Mouse (Mus musculus) megakaryocyte, embryonic 14.5 days (primary cell): ENCODE measurements around the gene Myo1d. TPM values are rescaled to one million over a fixed set of nuclear protein-coding genes. Genes with fewer than 3 reads are reported as not detected.

Experiments
- H3K27me3 ChIP-seq: replicated peaks from 2 replicates; pipeline ENCODE3; 2012; ENCODE audit warnings: inconsistent platforms
- H3K36me3 ChIP-seq: replicated peaks from 2 replicates; pipeline ENCODE3; 2012; ENCODE audit warnings: low read length, inconsistent platforms, mixed read lengths
- H3K4me1 ChIP-seq: 2 replicates; pipeline ENCODE4 v1.6.1; 2012; ENCODE audit warnings: inconsistent platforms
- H3K4me3 ChIP-seq: replicated peaks from 2 replicates; pipeline ENCODE3; 2012; ENCODE audit warnings: moderate library complexity, mild to moderate bottlenecking, inconsistent platforms
- H3K9me3 ChIP-seq: 2 replicates; pipeline ENCODE4 v1.6.1; 2012; ENCODE audit warnings: inconsistent platforms
- FLI1 ChIP-seq: IDR thresholded peaks from 2 replicates; pipeline ENCODE4 v1.6.1; 2012; ENCODE audit warnings: low read length, inconsistent platforms, mixed read lengths
- GATA1 ChIP-seq: IDR thresholded peaks from 3 replicates; pipeline ENCODE4 v1.6.1; 2012; ENCODE audit warnings: mixed read lengths, low read length, inconsistent platforms, borderline replicate concordance
- polyA plus RNA-seq: library from polyadenylated mRNA; stranded (reverse); fragments of >175 nt; gene quantifications from 2 replicates; pipeline ENCODE4 v1.2.3, GENCODE M21; 2012; ENCODE audit warnings: low replicate concordance; ENCODE audit not compliant: insufficient read depth

Gene Myo1d
- polyA plus RNA-seq, 1 experiment, result 1.1 TPM

DNA sequence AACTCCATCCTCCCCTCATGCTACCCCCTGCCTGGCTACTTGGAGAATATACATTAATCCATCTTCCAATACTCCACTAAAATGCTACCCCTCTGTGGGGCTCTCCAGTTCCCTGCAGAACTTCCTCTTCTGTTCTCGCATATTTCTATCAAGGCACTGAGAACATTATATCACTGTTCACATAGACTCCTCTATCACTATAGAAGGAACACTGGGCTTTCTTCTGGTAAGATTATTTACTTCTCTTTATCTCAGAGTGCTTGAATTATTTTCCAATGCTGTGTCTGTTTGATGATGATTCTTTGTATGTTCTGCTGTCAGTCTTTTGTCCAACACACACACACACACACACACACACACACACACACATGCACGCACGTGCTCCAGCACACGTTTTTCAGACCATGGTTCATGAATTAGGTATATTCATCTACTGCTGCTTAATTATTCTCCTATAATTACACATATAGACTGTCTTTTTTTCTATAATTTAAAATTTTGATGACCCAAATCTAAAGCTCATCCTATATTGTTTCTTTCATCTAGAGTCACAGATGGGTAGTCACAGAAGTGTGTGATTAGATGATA lies 35.9 kb downstream of the Myo1d start:
- Histone ChIP-seq H3K36me3 (no peaks in the 10 kb centered on the region), H3K4me3 (no peak overlapping the region), H3K4me1 (no peaks in the 10 kb centered on the region), H3K9me3 (no peaks in the 10 kb centered on the region), H3K27me3 (peaks cover 2% of the 10 kb centered on the region)
- TF ChIP-seq FLI1 (no peak), GATA1 (no peak)

DNA sequence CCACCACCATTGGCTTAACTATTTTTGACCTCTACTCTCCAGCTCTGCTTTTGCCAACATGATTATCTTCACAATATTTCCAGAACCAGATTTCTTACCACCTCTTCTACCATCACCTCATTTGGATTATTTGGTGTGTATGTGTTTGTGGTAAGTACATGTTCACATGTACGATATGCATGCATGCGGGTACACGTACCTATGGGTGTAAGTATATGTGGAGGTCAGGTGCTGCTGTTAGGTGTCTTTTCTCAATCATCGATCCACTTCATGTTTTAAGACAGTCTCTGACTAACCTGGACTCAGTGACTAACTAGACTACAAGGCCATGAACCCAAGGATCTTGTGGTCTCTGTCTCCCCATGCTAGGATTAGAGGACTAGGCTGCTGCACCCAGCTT lies 37.4 kb downstream of the Myo1d start:
- H3K4me3 ChIP-seq, result no peak overlapping the region
- no peaks in the 10 kb centered on the region for H3K4me1 ChIP-seq
- no peaks in the 10 kb centered on the region for H3K9me3 ChIP-seq
- TF ChIP-seq GATA1 (no peak), FLI1 (no peak)
- no peaks in the 10 kb centered on the region for H3K36me3 ChIP-seq
- H3K27me3 ChIP-seq, result no peaks in the 10 kb centered on the region

DNA sequence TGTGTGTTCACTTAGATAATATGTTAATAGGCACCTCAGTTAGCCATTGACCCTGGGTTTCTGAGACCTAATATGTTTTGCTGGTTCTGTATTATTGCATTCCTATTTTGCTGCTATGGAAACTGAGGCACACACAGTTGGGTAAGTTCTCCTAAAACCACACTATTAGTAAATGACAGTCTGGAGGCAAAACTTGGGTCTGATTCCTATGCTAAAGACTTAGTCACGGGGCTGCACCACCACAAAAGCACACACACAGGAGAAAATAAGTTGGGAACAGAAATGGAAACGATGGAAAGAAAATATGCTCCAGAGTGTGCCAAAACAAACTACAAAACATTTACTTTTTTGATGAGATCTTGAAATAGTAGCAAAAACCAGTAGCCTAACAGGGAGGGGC lies 45.1 kb downstream of the Myo1d start:
- Histone ChIP-seq H3K4me1 (no peaks in the 10 kb centered on the region), H3K36me3 (no peaks in the 10 kb centered on the region), H3K4me3 (no peak overlapping the region), H3K27me3 (peaks cover 11% of the 10 kb centered on the region), H3K9me3 (no peaks in the 10 kb centered on the region)
- no peak for TF ChIP-seq FLI1
- no peak for TF ChIP-seq GATA1

DNA sequence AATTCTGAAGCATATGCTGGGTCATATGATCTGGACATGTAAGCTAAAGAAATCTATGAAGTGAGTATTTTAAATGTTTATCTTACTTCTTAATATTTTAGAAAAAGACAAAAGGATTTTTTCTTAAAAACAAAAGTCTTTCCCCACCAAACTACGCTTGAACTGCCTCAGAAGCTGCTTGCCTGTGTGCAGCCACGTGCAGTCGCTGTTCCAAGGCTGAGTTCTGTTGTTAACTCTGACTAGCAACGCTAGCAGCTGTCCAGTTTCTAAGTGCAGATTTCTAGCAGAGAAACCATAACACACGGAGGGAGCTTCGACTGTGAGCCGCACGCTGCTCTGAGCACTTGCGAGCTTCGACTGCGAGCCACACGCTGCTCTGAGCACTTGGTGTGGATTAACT lies 55.1 kb downstream of the Myo1d start:
- TF ChIP-seq FLI1 (no peak), GATA1 (no peak)
- H3K36me3 ChIP-seq, result no peaks in the 10 kb centered on the region
- H3K27me3 ChIP-seq, result no peaks in the 10 kb centered on the region
- no peaks in the 10 kb centered on the region for H3K4me1 ChIP-seq
- H3K4me3 ChIP-seq, result no peak overlapping the region
- no peaks in the 10 kb centered on the region for H3K9me3 ChIP-seq

DNA sequence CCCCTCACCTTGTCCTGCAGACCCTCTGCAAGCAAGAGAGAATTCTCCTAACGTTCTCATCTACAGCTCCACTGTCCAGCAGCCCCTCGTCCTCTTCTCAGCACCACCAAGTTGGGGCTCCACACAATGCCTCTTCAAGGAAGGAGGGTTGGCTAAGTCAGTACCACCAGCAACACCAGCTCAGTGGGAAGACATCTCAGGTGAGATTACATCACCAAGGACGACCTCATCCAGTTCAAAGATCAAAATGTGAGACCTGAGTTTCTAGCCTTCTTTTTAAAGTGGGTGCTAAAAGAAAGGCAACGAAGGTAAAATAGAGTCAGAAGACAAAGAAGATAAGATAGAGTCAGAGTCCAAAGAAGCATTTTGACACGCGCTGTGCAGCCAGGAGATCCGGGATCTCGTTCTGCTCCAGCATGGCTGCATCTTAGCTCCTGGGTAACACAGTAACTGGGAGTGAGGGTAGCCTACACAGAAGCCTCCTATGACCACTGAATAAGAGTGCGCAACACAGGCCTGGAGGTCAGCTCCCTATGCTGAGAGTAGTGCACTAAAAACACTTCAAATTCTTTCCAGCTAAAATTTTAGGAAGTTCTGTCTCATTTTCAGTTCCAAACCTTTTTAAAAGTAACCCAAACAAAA lies 56.3 kb downstream of the Myo1d start:
- peaks cover 4% of the 10 kb centered on the region; the same call in 1 of the 2 replicates for H3K4me1 ChIP-seq
- H3K36me3 ChIP-seq, result no peaks in the 10 kb centered on the region
- no peaks in the 10 kb centered on the region for H3K27me3 ChIP-seq
- TF ChIP-seq GATA1 (no peak), FLI1 (no peak)
- H3K9me3 ChIP-seq, result no peaks in the 10 kb centered on the region
- no peak overlapping the region for H3K4me3 ChIP-seq

DNA sequence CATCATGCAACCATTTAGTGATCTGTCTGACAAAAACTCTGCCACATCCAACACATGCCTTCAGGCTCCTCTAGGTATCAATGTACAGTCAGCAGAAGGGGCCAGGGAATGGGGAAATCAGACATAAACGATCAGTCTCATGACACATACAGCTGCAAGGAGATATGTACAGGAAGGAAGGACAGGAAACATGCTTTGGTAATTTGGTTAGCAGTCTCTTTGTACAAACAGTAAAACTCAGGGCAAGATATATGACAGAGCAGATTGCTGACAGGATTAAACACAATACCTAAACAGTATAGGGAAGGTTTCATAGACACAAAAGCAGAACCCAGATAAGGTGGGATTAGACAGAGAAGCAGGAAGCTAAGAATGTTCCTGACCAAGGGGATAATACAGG lies 60.8 kb downstream of the Myo1d start:
- no peak overlapping the region for H3K4me3 ChIP-seq
- H3K9me3 ChIP-seq, result no peaks in the 10 kb centered on the region
- peaks cover 7% of the 10 kb centered on the region for H3K27me3 ChIP-seq
- peaks cover 4% of the 10 kb centered on the region; the same call in 1 of the 2 replicates for H3K4me1 ChIP-seq
- no peaks in the 10 kb centered on the region for H3K36me3 ChIP-seq
- TF ChIP-seq GATA1, result no peak

DNA sequence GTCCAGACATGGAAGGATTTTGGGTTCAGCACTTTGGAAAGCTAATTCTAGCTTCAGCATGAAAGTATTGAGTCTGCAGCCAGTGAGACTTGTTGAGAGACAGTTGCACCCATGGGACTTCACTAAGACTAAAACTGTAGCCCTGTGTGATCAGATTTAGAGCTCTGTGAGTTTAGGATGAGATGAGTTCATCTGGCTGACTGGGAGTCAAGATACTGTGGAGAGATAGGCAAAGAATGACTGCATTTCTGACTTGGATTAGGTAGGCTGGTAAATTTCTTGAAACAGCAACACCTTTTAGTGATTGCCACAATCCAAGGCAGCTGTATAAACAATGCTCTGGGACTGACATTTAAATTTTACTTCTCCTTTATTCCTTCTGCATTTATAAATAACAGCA lies 61.8 kb downstream of the Myo1d start:
- no peak overlapping the region for H3K4me3 ChIP-seq
- no peaks in the 10 kb centered on the region for H3K36me3 ChIP-seq
- TF ChIP-seq FLI1, result no peak
- peaks cover 4% of the 10 kb centered on the region; the same call in 1 of the 2 replicates for H3K4me1 ChIP-seq
- no peaks in the 10 kb centered on the region for H3K9me3 ChIP-seq
- H3K27me3 ChIP-seq, result peaks cover 9% of the 10 kb centered on the region

DNA sequence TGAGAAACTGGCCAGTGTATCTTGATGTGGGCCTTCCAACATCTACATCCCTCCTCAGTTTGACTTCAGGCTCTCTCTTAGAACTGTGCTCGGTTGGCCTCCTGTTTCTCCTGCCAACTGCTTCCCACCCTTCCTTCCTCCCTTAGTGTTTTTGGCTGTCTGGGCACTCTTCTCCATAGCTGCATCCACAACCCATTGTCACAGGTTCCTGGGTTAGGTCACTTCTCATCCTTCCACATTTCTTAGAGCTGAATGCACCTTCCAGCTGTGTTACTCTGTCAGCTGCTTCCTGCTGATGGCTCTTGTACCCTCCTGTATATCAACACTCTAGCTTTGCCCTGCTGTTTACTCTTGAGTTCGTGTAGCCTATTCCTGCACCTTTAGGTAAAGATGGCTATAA lies 64.7 kb downstream of the Myo1d start:
- Histone ChIP-seq H3K27me3 (peaks cover 9% of the 10 kb centered on the region), H3K4me3 (no peak overlapping the region), H3K36me3 (no peaks in the 10 kb centered on the region), H3K9me3 (no peaks in the 10 kb centered on the region), H3K4me1 (peaks cover 4% of the 10 kb centered on the region; the same call in 1 of the 2 replicates)
- TF ChIP-seq GATA1 (no peak), FLI1 (no peak)

DNA sequence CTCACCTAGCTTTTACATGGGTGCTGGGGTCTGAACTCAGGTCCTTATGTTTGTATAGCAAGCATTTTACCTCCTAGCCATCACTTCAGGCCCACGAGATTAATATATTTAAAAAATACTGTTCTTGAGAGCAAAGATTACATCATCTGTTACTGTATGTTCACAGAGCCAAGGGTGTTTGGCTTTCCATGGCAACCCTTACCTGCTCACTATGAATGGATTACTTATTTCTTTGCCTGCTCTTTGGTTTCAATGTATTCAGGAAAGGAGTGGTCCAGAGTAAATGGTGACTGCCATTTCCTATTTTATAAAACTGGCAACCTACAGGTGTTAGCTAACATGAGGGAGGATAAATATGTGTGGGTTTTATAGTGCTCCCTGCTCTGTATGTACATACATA lies 66.1 kb downstream of the Myo1d start:
- TF ChIP-seq FLI1 (no peak), GATA1 (no peak)
- no peaks in the 10 kb centered on the region for H3K4me1 ChIP-seq

DNA sequence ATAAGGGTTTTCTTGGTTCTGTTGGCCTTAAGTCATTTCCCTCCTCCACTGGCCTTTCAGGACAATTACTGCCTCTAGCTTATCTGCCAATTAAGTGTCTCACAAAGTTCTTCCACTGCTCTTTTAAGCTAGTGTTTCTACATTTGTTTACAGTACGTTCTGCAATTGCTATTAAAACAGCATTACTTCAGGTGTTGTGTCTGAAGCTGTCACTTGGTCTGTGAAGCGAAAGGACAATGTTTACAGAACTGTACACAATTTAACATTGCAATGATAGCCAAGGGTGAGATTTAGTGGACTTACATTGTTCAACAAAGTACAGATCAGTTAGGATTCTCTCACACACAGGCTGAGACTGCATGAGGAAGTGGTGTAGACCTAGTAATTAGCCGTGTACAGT lies 67.6 kb downstream of the Myo1d start:
- no peak for TF ChIP-seq GATA1
- TF ChIP-seq FLI1, result no peak
- Histone ChIP-seq H3K4me3 (no peak overlapping the region), H3K36me3 (no peaks in the 10 kb centered on the region), H3K4me1 (no peaks in the 10 kb centered on the region), H3K9me3 (no peaks in the 10 kb centered on the region), H3K27me3 (peaks cover 9% of the 10 kb centered on the region)

More for the DNA sequence above, 66.1 kb downstream of the Myo1d start:
- Histone ChIP-seq H3K4me3 (no peak overlapping the region), H3K36me3 (no peaks in the 10 kb centered on the region), H3K9me3 (no peaks in the 10 kb centered on the region), H3K27me3 (peaks cover 9% of the 10 kb centered on the region)
